Mouse (Mus musculus) adrenal gland, adult (tissue): ENCODE results near the gene Pbdc1.
"Not testable (repeated sequence)": the region's sequence is repeated elsewhere in the genome, so short reads cannot be mapped to it uniquely, and the experiment has no call there.

Experiments
- DNase-seq, 2 experiments: peaks; one replicate each; pipeline ENCODE4 v3.0.0; 2022 to 2023; ENCODE audit warnings: low spot score in 1 of 2; ENCODE audit not compliant: inconsistent age in 2 of 2

The Pbdc1 gene

DNA sequence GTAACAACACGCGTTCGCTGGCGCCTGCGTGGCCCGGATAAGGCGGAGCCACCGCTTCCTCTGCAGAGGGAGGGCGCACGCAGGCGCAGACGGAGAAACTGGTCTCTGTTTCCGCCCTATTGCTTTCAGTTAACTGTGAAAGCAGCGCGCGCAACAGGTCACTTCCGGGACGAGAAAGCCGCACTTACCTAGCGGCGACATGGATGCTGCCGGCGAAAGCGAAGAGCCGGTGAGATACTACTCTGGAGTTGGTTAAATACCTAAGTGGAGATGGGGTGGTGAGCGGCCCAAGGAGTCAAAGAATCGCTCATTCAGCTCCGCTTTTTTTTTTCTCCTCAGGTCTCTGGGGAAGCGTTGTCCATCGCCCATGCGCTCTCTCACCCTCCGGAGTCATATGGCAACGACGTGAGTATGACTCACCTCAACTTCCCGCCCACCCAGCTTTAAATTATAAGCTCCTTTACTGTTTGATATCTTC, at the start of gene Pbdc1:
TSS of gene Pbdc1 (plus strand) at position 142 of the 478 bp plus-strand sequence.
- peak; percentile 91 to 98 for DNase-seq

DNA sequence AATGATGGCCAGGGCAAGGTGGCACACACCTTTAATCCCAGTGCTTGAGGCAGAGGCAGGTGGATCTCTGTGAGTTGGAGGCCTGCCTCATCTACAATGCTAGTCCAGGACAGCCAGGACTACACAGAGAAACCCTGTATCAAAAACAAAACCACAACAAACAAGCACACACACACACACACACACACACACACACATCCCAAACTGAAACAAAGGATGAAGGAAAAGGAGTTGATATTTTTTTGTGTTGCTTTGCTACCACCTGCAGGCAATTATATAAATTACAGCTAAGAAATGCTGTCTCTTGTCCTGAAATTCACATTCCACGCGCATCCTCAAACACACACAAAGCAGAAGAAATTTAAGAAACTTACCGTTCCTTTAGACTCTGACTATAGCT, 41.9 kb upstream of the Pbdc1 start:
- DNase-seq, result peak in 1 of 2 experiments; percentile 41

DNA sequence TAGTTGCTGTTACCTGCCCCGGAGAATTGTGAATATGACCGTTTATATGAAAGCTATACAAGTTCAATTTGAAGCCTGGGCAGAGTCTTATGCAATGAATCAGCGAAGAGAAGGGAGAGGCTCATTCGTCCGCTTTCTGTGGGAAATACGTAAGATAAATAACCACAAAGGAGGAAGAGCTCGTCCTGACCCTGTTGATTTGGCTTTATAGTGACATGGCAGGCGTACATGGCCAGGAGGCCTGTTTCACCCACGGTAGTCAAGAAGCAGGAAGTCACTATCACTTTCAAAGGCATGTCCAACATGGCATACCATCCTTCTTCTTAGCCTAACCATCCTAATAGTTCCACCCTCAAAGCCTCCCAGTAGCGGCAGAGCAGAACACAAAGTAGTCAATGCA, 15.3 kb upstream of the Pbdc1 start:
- DNase-seq, result no peak

DNA sequence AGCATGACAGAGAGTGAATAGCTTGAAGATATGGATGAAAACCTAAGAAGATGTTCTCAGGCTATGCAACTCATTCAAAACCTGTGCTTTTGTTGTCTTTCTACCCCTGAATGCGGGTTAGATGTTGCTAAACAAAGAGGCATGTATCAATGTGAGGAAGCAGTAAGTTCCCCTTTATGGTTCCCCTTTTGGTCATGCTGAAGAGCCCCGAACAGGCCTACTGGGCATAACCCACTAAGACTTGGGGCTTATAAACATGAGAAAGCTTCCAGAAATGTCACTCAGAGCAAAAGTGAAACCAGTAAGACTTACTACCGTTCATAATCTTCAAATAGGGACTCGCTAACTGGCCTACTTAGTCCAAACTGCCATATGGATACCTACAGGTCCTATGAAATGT, 14.8 kb upstream of the Pbdc1 start:
- no peak for DNase-seq

DNA sequence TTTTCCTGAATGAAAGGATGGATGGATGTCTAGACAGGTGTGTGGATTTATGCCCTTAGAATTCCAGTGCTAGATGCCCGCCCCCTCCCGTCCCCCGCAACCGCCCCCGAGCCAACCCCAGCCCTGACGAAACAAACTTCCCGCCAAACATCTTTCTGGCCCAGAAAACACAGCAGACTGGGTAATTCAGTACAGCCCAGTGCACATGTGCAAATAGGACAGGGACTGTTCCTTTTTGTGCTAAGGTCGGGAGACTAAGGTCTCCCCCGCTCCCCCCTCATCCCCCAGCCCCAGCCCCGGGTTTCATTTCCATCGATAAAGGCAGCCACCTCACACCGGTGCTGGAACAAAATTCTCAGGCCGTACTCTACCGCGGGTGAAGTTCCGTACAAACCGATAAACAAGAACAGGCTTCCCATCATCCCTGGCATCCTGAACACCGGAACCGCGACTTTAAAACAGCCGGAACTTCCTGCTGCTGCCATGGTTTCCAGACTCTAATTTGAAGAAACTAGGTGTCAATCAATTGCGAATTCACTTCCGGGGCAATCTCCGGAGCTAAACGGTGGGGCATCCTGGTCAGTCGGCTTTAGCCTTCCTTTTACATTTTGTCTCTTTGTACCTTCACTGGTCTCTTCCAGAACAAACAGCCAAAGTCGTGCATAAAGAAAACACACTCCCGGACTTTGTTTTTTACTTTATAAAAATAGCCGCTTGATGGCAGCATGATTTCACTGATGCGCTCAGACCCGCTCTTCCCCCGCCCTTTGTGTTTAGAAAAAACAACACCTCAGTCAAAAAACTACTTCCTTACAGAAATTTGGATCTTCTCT, 9.7 kb upstream of the Pbdc1 start:
- peak; percentile 78 to 97 for DNase-seq

DNA sequence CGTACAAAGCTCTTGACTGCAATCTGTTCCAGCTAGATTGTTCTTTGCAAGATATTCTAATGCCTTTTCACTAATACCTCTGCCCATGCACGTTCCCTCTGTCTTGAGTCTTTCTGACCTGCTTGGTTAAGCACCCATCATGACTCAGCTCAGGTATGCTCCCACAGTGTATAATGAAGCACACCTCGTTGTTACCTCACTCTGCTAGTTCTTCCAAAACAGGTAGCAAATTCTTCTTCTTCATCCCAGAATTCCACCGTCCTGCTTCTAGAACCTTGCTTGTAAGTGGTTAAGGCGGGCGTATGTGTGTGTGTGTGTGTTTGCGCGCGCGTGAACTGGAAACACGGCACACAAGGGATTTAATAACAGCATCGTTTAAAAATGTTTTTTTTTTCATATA, 405 bp upstream of the Pbdc1 start:
- DNase-seq, result no peak

DNA sequence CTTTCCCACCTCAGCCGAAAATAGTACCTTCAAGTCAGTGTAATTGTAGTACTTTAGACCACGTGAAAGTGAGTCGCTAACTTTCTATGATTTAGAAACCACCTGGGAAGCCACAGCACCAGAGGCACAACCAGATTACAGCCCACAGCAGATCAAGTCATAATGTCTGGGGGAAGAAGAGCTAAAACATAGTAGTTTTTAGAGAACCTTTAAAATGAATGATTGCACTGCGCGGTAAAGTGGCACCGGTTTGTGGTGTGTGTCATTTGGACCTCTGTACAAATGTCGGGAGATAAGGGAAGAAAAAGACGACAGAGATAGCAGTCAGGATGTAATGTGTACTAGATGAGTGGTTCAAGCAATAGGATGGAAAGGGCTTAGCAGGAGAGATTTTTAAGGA, 540 bp downstream of the Pbdc1 start:
- DNase-seq, result no peak

DNA sequence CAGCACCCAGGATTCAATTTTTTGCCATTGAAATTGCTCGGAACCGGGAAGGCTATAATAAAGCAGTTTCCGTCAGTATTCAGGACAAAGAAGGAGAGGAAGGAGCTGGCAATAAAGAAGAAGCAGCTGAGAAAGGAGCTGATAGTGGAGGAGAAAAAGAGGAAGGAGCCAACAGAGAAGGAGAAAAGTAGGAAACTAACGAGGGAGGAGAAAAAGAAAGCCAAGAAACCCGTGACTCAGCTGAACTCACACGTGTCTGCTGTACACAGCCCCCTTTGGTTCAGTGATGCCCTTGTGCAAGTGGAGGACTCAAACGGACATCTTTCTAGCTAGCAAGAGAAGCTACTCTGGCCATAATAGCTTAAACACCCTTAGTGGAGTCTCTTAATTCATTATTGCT, 3.5 kb downstream of the Pbdc1 start:
- DNase-seq, result not testable (repeated sequence)

DNA sequence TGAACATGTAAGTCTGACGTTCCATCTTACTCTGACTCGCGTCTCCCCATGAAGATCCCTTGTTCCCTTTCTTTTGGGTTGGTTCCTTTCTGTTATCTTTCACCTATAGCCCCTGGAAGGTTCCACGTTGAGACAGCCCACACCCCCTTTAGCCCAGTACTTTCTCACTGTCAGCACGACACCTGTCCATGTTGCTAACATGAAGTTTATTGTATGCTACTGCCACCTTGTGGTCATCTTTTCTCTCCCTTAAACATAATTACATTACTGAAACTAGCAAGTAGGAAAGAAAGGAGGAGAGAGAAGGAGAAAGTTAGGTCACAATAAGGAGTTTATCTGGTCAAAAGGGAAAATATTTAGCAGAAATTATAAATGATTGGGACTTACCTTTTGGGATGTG, 24.6 kb downstream of the Pbdc1 start:
- peak in 1 of 2 experiments; percentile 79 for DNase-seq

DNA sequence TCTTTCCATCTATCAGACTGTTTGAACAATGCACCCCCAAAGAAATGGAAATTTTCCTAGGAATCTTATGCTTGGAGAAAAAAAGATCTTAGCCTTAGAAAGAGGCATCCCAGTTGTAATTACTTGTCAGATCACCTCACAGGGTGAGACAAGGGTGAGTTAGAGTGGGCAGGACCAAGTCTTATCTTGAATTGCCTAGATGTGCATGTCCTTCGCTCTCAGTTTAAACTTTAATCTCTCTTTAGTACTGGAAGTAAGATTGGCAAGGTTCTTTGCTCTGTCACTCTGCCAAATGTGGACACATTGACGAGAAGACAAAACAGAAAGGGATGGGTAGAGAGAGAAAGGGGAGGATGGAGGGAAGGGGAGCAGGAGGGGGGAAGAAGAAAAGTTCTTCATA, 35.4 kb downstream of the Pbdc1 start:
- no peak for DNase-seq

DNA sequence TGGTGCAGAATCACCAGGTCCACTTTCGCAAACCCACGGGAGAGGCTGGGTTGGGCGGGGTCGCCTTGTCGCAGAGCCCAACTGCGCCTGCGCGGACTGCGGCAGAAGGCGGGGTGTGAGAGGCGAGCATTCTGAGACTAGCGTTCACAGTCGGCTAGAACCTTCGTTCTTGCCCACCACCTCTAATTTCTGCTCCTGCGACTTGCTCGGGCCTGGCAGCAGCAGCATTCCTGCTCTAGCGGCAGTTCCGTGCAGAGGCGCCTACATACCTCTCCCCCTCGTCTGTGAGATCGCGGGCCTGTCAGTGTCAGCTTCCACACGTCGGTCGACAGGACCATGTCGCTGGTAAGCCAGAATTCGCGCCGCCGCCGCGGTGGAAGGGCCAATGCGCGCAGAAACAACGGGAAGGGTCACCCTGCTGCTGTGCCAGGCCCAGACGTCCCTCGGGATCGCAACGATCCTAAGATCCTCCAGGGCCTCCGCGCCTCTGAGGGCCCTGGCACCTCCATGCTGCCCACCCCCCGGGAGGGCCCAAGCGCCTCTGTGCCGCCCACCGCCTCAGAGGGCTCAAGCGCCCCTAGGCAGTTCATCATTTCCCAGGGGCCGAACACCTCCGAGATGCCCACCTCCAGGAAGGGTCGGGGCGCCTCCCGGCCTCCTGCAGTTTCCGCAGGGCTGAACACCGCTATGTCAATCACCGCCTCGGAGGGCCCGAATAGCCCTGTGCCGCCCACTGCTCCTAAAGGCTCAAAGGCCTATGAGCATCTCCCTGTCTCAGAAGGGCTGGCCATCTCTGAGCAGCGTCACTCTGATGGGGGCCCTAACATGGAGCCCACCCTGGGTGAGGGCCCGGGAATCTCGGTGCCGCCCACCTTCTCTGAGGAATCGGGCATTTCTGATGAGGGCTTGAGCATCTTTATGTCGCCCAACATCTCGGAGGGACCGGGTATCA, 41.0 kb downstream of the Pbdc1 start, which contains the start of gene Magee1:
TSS of gene Magee1 (plus strand) at position 104 of the 952 bp plus-strand sequence.
- peak; percentile 77 to 91 for DNase-seq

DNA sequence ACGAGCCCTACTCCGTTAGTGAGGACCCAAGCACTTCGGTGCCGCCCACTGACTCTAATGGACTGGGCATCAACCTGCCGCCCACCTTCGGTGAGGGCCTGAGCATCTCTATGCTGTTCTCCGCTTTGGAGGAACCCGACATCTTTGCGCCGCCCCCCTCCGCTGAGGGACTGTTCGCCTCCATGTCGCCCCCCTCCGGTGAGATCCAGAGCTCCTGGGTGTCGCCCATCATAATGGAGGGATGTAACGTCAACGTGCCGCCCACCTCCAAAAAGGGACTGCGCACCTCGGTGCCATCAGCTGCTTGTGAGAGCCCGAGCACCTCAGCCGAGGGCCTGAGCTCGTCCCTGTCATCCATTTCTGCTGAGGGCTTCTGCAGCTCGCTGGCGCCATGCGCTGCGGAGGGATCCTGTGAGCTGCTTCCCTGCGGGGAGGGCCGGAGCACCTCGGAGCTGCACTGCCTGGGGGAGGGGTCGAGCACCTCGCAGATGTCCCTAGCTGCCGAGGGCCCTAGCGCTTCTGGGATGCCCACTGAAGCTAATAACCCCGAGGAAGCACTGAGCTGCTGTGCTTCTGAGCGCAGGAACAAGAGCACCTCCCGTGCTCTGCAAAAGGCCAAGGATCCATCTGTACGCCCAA, 41.8 kb downstream of the Pbdc1 start:
- DNase-seq, result peak; percentile 65 to 89

DNA sequence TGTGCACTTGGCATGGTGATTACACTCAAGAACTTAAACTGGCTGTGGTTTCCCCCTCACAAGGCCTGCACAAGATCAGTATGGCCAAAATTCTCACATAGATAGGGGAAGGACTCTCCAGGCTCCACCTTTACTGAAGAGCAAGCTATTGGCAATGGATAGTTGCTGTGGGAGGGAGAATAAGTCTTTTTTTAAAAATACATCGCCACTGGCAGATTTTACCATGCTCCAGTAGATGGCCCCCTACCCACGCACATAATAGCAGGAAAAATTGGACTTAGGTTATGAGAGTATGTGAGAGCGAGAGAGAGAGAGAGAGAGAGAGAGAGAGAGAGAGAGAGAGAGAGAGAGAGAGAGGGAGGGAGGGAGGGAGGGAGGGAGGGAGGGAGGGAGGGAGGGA, 45.3 kb downstream of the Pbdc1 start:
- peak in 1 of 2 experiments; percentile 28 for DNase-seq

DNA sequence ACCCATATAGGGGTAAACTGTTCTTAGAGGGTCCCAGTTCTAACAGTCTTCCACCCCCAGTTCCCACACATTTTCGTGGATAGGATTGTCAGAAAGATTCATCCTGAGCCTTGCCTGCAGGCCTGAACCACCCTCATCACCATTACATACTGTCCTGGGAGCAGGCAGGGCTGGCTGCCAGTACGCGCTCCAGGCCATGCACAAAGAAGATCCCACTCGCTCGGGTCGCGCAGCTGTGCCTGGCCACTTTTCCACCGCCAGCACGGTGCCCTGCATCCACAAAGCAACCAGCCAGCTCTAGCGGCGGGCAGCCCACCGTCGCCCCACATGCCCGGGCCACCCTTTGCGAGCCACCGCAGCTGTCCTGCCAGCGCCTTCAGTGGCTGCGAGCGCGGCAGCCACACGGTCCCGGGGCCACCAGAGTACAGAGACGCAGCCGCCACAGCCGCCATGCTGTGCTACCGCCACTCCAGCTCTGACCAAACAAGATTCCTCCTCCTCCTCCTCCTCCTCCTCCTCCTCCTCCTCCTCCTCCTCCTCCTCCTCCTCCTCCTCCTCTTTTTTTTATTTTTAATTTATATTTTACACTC, 72.4 kb downstream of the Pbdc1 start:
- no peak for DNase-seq

DNA sequence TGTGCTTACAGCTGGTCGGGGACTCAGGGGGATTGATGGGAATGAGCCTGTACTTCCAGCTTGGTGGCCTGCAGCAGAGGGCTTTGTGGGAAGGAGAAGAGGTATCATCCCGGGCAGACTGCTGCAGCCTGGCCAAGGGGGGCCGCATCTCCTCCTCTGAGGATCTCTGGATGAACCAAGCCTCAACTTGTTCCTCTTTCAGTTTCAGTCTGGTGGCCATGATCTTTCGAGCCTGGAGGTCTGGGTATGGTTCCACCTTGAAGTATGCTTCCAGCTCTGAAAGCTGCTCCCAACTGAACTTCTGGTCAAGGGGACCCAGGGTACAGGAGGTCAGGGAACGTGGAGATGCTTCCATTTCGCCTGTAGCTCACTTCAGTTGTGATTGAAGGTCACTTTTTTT, 85.5 kb downstream of the Pbdc1 start:
- not testable (repeated sequence) for DNase-seq
